Mouse (Mus musculus): ENCODE results near the gene Slc35c1.

GRCm38 (mm10) chr2:92478313-92478688 is 18.0 kb upstream of the Slc35c1 start:
- TF ChIP-seq POLR2A (IDR thresholded peaks at IDR 0.05; ENCODE audit: insufficient read depth, low read depth, low read length), result no peak
- TF ChIP-seq CTCF (IDR thresholded peaks at IDR 0.05), result no peak
- TF ChIP-seq EP300 (IDR thresholded peaks at IDR 0.05; ENCODE audit: insufficient read depth, low read depth, low read length), result no peak
